Mouse (Mus musculus): ENCODE measurements at regions not wholly inside any gene's neighbourhood (a gene's known extent, or its start where the extent isn't known, plus 50 kb on each side); places are given as distances from the start of the nearest gene placed in this dataset.
A peak's percentile ranks its signal among the peaks of the same experiment; 100 is the strongest.

GRCm38 (mm10) chr8:74153914-74154540 lies 718.9 kb upstream of the Isx start:
- Histone ChIP-seq H3K27ac (ENCODE audit: low read depth, low read length) (no peak overlapping the region), H3K4me3 (ENCODE audit: low read depth, low read length) (no peak overlapping the region), H3K36me3 (ENCODE audit: control insufficient read depth, insufficient read depth, low read length) (no peaks in the 10 kb centered on the region), H3K9me3 (ENCODE audit: control insufficient read depth, low read length) (no peaks in the 10 kb centered on the region), H3K27me3 (ENCODE audit: control insufficient read depth, insufficient read depth, low read length) (no peaks in the 10 kb centered on the region), H3K4me2 (ENCODE audit: low read depth, low read length, severe bottlenecking) (no peak overlapping the region), H3K4me1 (replicated peaks; ENCODE audit: control insufficient read depth, insufficient read depth, low read length) (no peaks in the 10 kb centered on the region), H3K9ac (ENCODE audit: low read length) (no peak overlapping the region)
- WGBS: 85% methylated on average over 3 of the region's 3 CpGs
- ATAC-seq (replicated peaks; ENCODE audit: low FRiP score) (no peak), DNase-seq (ENCODE audit: low spot score) (no peak)

GRCm38 (mm10) chr8:74169561-74169960 lies 703.4 kb upstream of the Isx start:
- no peaks in the 10 kb centered on the region for H3K4me1 ChIP-seq (replicated peaks; ENCODE audit: control insufficient read depth, insufficient read depth, low read length)
- H3K4me3 ChIP-seq (ENCODE audit: low read depth, low read length): no peak overlapping the region
- H3K27ac ChIP-seq (ENCODE audit: low read depth, low read length): no peak overlapping the region
- H3K27me3 ChIP-seq (ENCODE audit: control insufficient read depth, insufficient read depth, low read length): no peaks in the 10 kb centered on the region
- H3K4me2 ChIP-seq (ENCODE audit: low read depth, low read length, severe bottlenecking): no peak overlapping the region
- H3K9ac ChIP-seq (ENCODE audit: low read length): no peak overlapping the region
- no peaks in the 10 kb centered on the region for H3K9me3 ChIP-seq (ENCODE audit: control insufficient read depth, low read length)
- no peak for ATAC-seq (replicated peaks; ENCODE audit: low FRiP score)
- 30% methylated on average over 2 of the region's 2 CpGs for WGBS
- no peak for DNase-seq (ENCODE audit: low spot score)
- H3K36me3 ChIP-seq (ENCODE audit: control insufficient read depth, insufficient read depth, low read length): no peaks in the 10 kb centered on the region

GRCm38 (mm10) chr8:74170702-74171101 lies 702.3 kb upstream of the Isx start:
- 0 out of 2 replicates have a peak, but pooled peaks have one; percentile 4 for ATAC-seq (replicated peaks; ENCODE audit: low FRiP score)

GRCm38 (mm10) chr8:74171113-74171512 lies 701.9 kb upstream of the Isx start:
- no peak for DNase-seq (ENCODE audit: low spot score)
- Histone ChIP-seq H3K27me3 (ENCODE audit: control insufficient read depth, insufficient read depth, low read length) (no peaks in the 10 kb centered on the region), H3K4me3 (ENCODE audit: low read depth, low read length) (no peak overlapping the region), H3K9ac (ENCODE audit: low read length) (no peak overlapping the region), H3K27ac (ENCODE audit: low read depth, low read length) (no peak overlapping the region), H3K4me1 (replicated peaks; ENCODE audit: control insufficient read depth, insufficient read depth, low read length) (no peaks in the 10 kb centered on the region), H3K4me2 (ENCODE audit: low read depth, low read length, severe bottlenecking) (no peak overlapping the region), H3K9me3 (ENCODE audit: control insufficient read depth, low read length) (no peaks in the 10 kb centered on the region), H3K36me3 (ENCODE audit: control insufficient read depth, insufficient read depth, low read length) (no peaks in the 10 kb centered on the region)
- WGBS: 25% methylated on average over 1 of the region's 1 CpGs
- ATAC-seq (replicated peaks; ENCODE audit: low FRiP score): peak; percentile 70; the same call in 1 of the 2 replicates

More at GRCm38 (mm10) chr8:74170702-74171101, 702.3 kb upstream of the Isx start:
- H3K36me3 ChIP-seq (ENCODE audit: control insufficient read depth, insufficient read depth, low read length): no peaks in the 10 kb centered on the region
- H3K4me1 ChIP-seq (replicated peaks; ENCODE audit: control insufficient read depth, insufficient read depth, low read length): no peaks in the 10 kb centered on the region
- no peaks in the 10 kb centered on the region for H3K9me3 ChIP-seq (ENCODE audit: control insufficient read depth, low read length)
- H3K4me2 ChIP-seq (ENCODE audit: low read depth, low read length, severe bottlenecking): no peak overlapping the region
- H3K9ac ChIP-seq (ENCODE audit: low read length): no peak overlapping the region
- H3K27ac ChIP-seq (ENCODE audit: low read depth, low read length): no peak overlapping the region
- no peak for DNase-seq (ENCODE audit: low spot score)
- H3K27me3 ChIP-seq (ENCODE audit: control insufficient read depth, insufficient read depth, low read length): no peaks in the 10 kb centered on the region
- no peak overlapping the region for H3K4me3 ChIP-seq (ENCODE audit: low read depth, low read length)

- Histone ChIP-seq H3K9ac (ENCODE audit: low read length) (no peak overlapping the region), H3K27me3 (ENCODE audit: control insufficient read depth, insufficient read depth, low read length) (no peaks in the 10 kb centered on the region), H3K4me3 (ENCODE audit: low read depth, low read length) (no peak overlapping the region), H3K27ac (ENCODE audit: low read depth, low read length) (no peak overlapping the region), H3K4me2 (ENCODE audit: low read depth, low read length, severe bottlenecking) (no peak overlapping the region), H3K36me3 (ENCODE audit: control insufficient read depth, insufficient read depth, low read length) (no peaks in the 10 kb centered on the region), H3K4me1 (replicated peaks; ENCODE audit: control insufficient read depth, insufficient read depth, low read length) (no peaks in the 10 kb centered on the region), H3K9me3 (ENCODE audit: control insufficient read depth, low read length) (no peaks in the 10 kb centered on the region)
- ATAC-seq (replicated peaks; ENCODE audit: low FRiP score) (no peak), DNase-seq (ENCODE audit: low spot score) (no peak)
Observed at GRCm38 (mm10) chr8:74204601-74205000, 668.4 kb upstream of the Isx start.

GRCm38 (mm10) chr8:74208292-74208691 lies 664.7 kb upstream of the Isx start:
- DNase-seq (ENCODE audit: low spot score) (no peak), ATAC-seq (replicated peaks; ENCODE audit: low FRiP score) (no peak)
- no peak overlapping the region for H3K4me2 ChIP-seq (ENCODE audit: low read depth, low read length, severe bottlenecking)
- no peak overlapping the region for H3K4me3 ChIP-seq (ENCODE audit: low read depth, low read length)
- H3K4me1 ChIP-seq (replicated peaks; ENCODE audit: control insufficient read depth, insufficient read depth, low read length): no peaks in the 10 kb centered on the region
- H3K27me3 ChIP-seq (ENCODE audit: control insufficient read depth, insufficient read depth, low read length): no peaks in the 10 kb centered on the region
- H3K36me3 ChIP-seq (ENCODE audit: control insufficient read depth, insufficient read depth, low read length): no peaks in the 10 kb centered on the region
- H3K9me3 ChIP-seq (ENCODE audit: control insufficient read depth, low read length): no peaks in the 10 kb centered on the region; the same call in 1 of the 2 replicates
- H3K9ac ChIP-seq (ENCODE audit: low read length): no peak overlapping the region
- no peak overlapping the region for H3K27ac ChIP-seq (ENCODE audit: low read depth, low read length)
- WGBS: 89% methylated on average over 5 of the region's 5 CpGs

- H3K4me2 ChIP-seq (ENCODE audit: low read depth, low read length, severe bottlenecking): no peak overlapping the region
- no peaks in the 10 kb centered on the region for H3K4me1 ChIP-seq (replicated peaks; ENCODE audit: control insufficient read depth, insufficient read depth, low read length)
- no peak overlapping the region for H3K4me3 ChIP-seq (ENCODE audit: low read depth, low read length)
- H3K36me3 ChIP-seq (ENCODE audit: control insufficient read depth, insufficient read depth, low read length): no peaks in the 10 kb centered on the region
- no peaks in the 10 kb centered on the region; the same call in 1 of the 2 replicates for H3K9me3 ChIP-seq (ENCODE audit: control insufficient read depth, low read length)
- DNase-seq (ENCODE audit: low spot score) (no peak), ATAC-seq (replicated peaks; ENCODE audit: low FRiP score) (no peak)
- H3K27me3 ChIP-seq (ENCODE audit: control insufficient read depth, insufficient read depth, low read length): no peaks in the 10 kb centered on the region
- WGBS: 67% methylated on average over 1 of the region's 1 CpGs
- H3K9ac ChIP-seq (ENCODE audit: low read length): no peak overlapping the region
- H3K27ac ChIP-seq (ENCODE audit: low read depth, low read length): no peak overlapping the region
Observed at GRCm38 (mm10) chr8:74216776-74217175, 656.2 kb upstream of the Isx start.
